In genomic region chr3:63610113-63610919, GRCm38 (mm10) we compare ENCODE assay signal across 12 mouse cellular contexts.
DNase-seq lines count a peak whose midpoint lies in the region; ATAC-seq lines count a peak whose summit lies in the region.
"Had no signal": no experiment of that assay in that cellular context is flagged by ENCODE, and none has a peak within 500 bp of the region (broad histone marks: within the 10 kb centered on the region; RNA-seq: fewer than 3 reads in every experiment).

No protein-coding gene starts in this region.

- peak overlapping the region; percentile 78 for H3K4me2 ChIP-seq in heart, embryonic 12.5 days
- H3K4me2 ChIP-seq in midbrain, embryonic 12.5 days (replicated peaks) = no peak overlapping the region
- H3K4me2 ChIP-seq in intestine, embryonic 14.5 days (ENCODE audit: low read length) = peak overlapping the region; percentile 11; the same call in 1 of the 2 replicates
- no peak overlapping the region for H3K4me2 ChIP-seq in stomach, embryonic 14.5 days (replicated peaks; ENCODE audit: low read depth, low read length)

- no peaks in the 10 kb centered on the region for H3K36me3 ChIP-seq in heart, embryonic 12.5 days
- H3K36me3 ChIP-seq in midbrain, embryonic 12.5 days = no peaks in the 10 kb centered on the region
- no peaks in the 10 kb centered on the region for H3K36me3 ChIP-seq in midbrain, embryonic 10.5 days
- no peaks in the 10 kb centered on the region for H3K36me3 ChIP-seq in intestine, embryonic 14.5 days (ENCODE audit: control insufficient read depth, insufficient read depth, low read length)
- H3K36me3 ChIP-seq in stomach, embryonic 14.5 days (ENCODE audit: control insufficient read depth, insufficient read depth, low read length) = no peaks in the 10 kb centered on the region

- peaks cover 12% of the 10 kb centered on the region; the same call in 1 of the 2 replicates for H3K4me1 ChIP-seq in heart, embryonic 12.5 days (replicated peaks)
- H3K4me1 ChIP-seq in midbrain, embryonic 12.5 days = peaks cover 11% of the 10 kb centered on the region; the same call in 1 of the 2 replicates
- peaks cover 11% of the 10 kb centered on the region; the same call in 1 of the 2 replicates for H3K4me1 ChIP-seq in midbrain, embryonic 10.5 days
- H3K4me1 ChIP-seq in intestine, embryonic 14.5 days (replicated peaks; ENCODE audit: control insufficient read depth, insufficient read depth, low read length) = no peaks in the 10 kb centered on the region
- H3K4me1 ChIP-seq in stomach, embryonic 14.5 days (ENCODE audit: control insufficient read depth, insufficient read depth, low read length) = 0 out of 2 replicates have a peak, but pooled peaks cover 4% of the 10 kb centered on the region

- no peaks in the 10 kb centered on the region for H3K27me3 ChIP-seq in heart, embryonic 12.5 days (replicated peaks)
- H3K27me3 ChIP-seq in midbrain, embryonic 12.5 days = peaks cover 5% of the 10 kb centered on the region; the same call in 1 of the 2 replicates
- H3K27me3 ChIP-seq in midbrain, embryonic 10.5 days (ENCODE audit: low read depth, poor library complexity, severe bottlenecking) = no peaks in the 10 kb centered on the region
- H3K27me3 ChIP-seq in intestine, embryonic 14.5 days (replicated peaks; ENCODE audit: control insufficient read depth, insufficient read depth, low read length) = no peaks in the 10 kb centered on the region
- no peaks in the 10 kb centered on the region for H3K27me3 ChIP-seq in stomach, embryonic 14.5 days (ENCODE audit: control insufficient read depth, insufficient read depth, low read length)

- H3K27ac ChIP-seq in heart, embryonic 12.5 days (ENCODE audit: poor library complexity, severe bottlenecking) = no peak overlapping the region
- no peak overlapping the region for H3K27ac ChIP-seq in midbrain, embryonic 12.5 days (replicated peaks)
- no peak overlapping the region for H3K27ac ChIP-seq in midbrain, embryonic 10.5 days (replicated peaks)
- no peak overlapping the region for H3K27ac ChIP-seq in intestine, embryonic 14.5 days (ENCODE audit: low read depth)
- no peak overlapping the region for H3K27ac ChIP-seq in stomach, embryonic 14.5 days (ENCODE audit: low read length)
- H3K27ac ChIP-seq: gastrocnemius, adult 2 months had no signal

- H3K9me3 ChIP-seq in heart, embryonic 12.5 days (replicated peaks) = no peaks in the 10 kb centered on the region
- H3K9me3 ChIP-seq in midbrain, embryonic 12.5 days = no peaks in the 10 kb centered on the region
- no peaks in the 10 kb centered on the region for H3K9me3 ChIP-seq in midbrain, embryonic 10.5 days (replicated peaks)
- no peaks in the 10 kb centered on the region for H3K9me3 ChIP-seq in intestine, embryonic 14.5 days (ENCODE audit: control insufficient read depth, low read length)
- no peaks in the 10 kb centered on the region for H3K9me3 ChIP-seq in stomach, embryonic 14.5 days (ENCODE audit: control insufficient read depth, low read depth, low read length)

- H3K4me3 ChIP-seq in heart, embryonic 12.5 days = peak overlapping the region; percentile 40
- no peak overlapping the region for H3K4me3 ChIP-seq in midbrain, embryonic 12.5 days
- no peak overlapping the region for H3K4me3 ChIP-seq in midbrain, embryonic 10.5 days
- no peak overlapping the region for H3K4me3 ChIP-seq in intestine, embryonic 14.5 days (ENCODE audit: low read depth, low read length)
- H3K4me3 ChIP-seq in stomach, embryonic 14.5 days (ENCODE audit: low read depth, low read length) = no peak overlapping the region
- H3K4me3 ChIP-seq: gastrocnemius, adult 2 months had no signal

- no peak overlapping the region for H3K9ac ChIP-seq in heart, embryonic 12.5 days
- no peak overlapping the region for H3K9ac ChIP-seq in midbrain, embryonic 12.5 days (replicated peaks)
- no peak overlapping the region for H3K9ac ChIP-seq in intestine, embryonic 14.5 days (ENCODE audit: low read length)
- H3K9ac ChIP-seq in stomach, embryonic 14.5 days (replicated peaks; ENCODE audit: low read depth, low read length) = no peak overlapping the region

- DNase-seq in heart, adult 8-10 months (ENCODE audit: low spot score) = no peak
- DNase-seq in midbrain, embryonic 10.5 days (ENCODE audit: low spot score) = no peak
- DNase-seq in intestine, embryonic 14.5 days (ENCODE audit: low spot score) = peak; percentile 53
- no peak for DNase-seq in urinary bladder, adult 2 months (ENCODE audit: low spot score)
- DNase-seq: gastrocnemius, adult 2 months; layer of hippocampus, adult 9-11 months; lung, postnatal 14 days had no signal

- ATAC-seq in heart, embryonic 12.5 days (ENCODE audit: insufficient number of reproducible peaks, low FRiP score) = peak; percentile 36; the same call in 1 of the 2 replicates
- ATAC-seq in midbrain, embryonic 12.5 days (ENCODE audit: low FRiP score, low read depth) = peak; percentile 72
- ATAC-seq in intestine, embryonic 14.5 days (replicated peaks; ENCODE audit: low FRiP score, low TSS enrichment, low read depth) = peak; percentile 67
- ATAC-seq in stomach, embryonic 14.5 days (ENCODE audit: insufficient number of reproducible peaks, insufficient read depth, low FRiP score, low read depth) = peak; percentile 31; the same call in 1 of the 2 replicates
- ATAC-seq in frontal cortex, adult (ENCODE audit: low TSS enrichment) = no peak
- ATAC-seq: activated CD4-positive, CD25-positive, alpha-beta regulatory T cell, adult 4 months had no signal

- WGBS in heart, embryonic 12.5 days = 34% methylated on average over 5 of the region's 5 CpGs
- 47% methylated on average over 5 of the region's 5 CpGs for WGBS in midbrain, embryonic 12.5 days
- 44% methylated on average over 5 of the region's 5 CpGs for WGBS in midbrain, embryonic 10.5 days
- WGBS in intestine, embryonic 14.5 days = 36% methylated on average over 5 of the region's 5 CpGs
- 37% methylated on average over 5 of the region's 5 CpGs for WGBS in stomach, embryonic 14.5 days

Comparison
In these comparisons a context has a peak if more than half of its experiments do, and no peak if none do; other contexts are left out.
1. H3K4me2 ChIP-seq: peak in heart, embryonic 12.5 days (single experiment) and intestine, embryonic 14.5 days (single experiment); none in midbrain, embryonic 12.5 days (single experiment) and stomach, embryonic 14.5 days (single experiment).